Mouse (Mus musculus) CD8-positive naive resting alpha-beta T cell, adult 57 days (primary cell): ENCODE data around the gene Olfr183. TPM values are rescaled to one million over a fixed set of nuclear protein-coding genes. Genes with fewer than 3 reads are reported as not detected.

Experiments used
- total RNA-seq: library from RNA; stranded (reverse); gene quantifications from one replicate; pipeline ENCODE4 v1.2.4, GENCODE M21; 2023

The Olfr183 gene
- not detected for total RNA-seq

DNA sequence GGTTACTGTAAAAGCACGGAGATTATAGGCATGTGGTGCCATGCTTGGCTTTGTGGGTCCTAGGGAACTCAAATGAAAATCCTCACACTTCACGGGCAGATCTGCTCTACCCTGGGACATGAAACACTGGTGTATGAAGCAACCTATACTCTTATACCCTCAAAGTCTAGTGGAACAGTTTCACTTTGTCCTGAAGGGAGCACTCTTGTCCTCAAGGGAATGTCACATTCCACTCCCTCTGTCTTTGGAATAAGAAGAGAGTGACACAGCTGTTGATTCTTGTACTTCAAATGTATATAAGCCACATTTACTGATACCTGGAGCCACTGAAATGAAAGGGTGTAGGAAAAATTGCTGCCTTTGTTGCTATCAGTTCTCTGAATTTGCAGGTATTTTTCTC lies at the start of gene Olfr183:
Gene Olfr183 (plus strand): TSS at position 301 of the 400 bp plus-strand sequence.

DNA sequence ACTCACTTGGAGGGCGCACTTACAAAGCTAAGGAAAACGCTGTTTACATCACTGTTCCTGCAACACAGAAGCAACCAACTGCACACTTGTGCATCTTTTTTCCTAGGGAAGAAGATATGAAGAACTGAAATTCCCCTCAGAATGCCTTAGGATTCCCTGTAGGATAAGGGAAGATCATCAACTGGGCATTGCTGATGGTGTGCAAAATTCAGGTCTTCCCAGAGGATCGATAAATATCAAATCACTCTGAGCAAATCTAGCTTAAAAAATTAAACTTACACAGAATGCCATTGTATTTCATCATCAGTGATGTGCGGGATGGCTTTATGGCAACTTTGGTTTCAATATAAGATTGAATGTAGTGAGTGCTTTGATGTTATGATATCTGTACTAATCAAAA lies 35.0 kb downstream of the Olfr183 start, which contains the start of gene Olfr186:
Gene Olfr186 (minus strand): TSS at position 101 of the 400 bp plus-strand sequence.

DNA sequence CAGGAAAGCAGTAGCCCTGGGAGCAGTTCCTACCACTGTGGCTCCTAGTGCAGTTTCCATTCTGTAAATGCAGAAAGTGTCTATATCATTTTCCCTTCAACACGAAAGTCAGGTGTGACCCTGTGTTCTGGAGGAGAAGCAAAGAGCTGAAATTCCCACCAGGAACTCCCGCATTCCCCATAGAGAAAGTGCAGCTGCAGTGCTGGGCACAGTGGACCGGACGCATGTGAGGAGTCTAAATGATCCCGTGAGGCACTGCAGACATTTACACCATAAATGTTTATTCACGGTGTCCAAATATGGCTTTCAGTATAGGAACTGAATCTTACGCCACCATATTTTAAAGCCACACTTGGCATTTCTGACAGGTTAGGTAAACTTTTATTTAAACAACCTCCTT lies 44.6 kb downstream of the Olfr183 start, which contains the start of gene Olfr187:
Gene Olfr187 (minus strand): TSS at position 58 of the 400 bp plus-strand sequence.

Other genes with a start within 250 kb of the Olfr183 start
- gene Olfr172, start 232.2 kb upstream of the Olfr183 start, total RNA-seq = not detected
- not detected for gene Olfr173, start 195.1 kb upstream of the Olfr183 start, total RNA-seq
- not detected for gene Olfr175-ps1, start 168.6 kb upstream of the Olfr183 start, total RNA-seq
- not detected for gene Olfr177, start 120.6 kb upstream of the Olfr183 start, total RNA-seq
- not detected for gene Olfr178, start 103.3 kb upstream of the Olfr183 start, total RNA-seq
- not detected for gene Olfr181, start 66.6 kb upstream of the Olfr183 start, total RNA-seq
- not detected for gene Olfr180, start 66.0 kb upstream of the Olfr183 start, total RNA-seq
- not detected for gene Olfr186, start 34.9 kb downstream of the Olfr183 start, total RNA-seq
- gene Olfr187, start 44.4 kb downstream of the Olfr183 start, total RNA-seq = not detected
- not detected for gene Olfr190, start 82.6 kb downstream of the Olfr183 start, total RNA-seq
- not detected for gene Olfr191, start 94.5 kb downstream of the Olfr183 start, total RNA-seq
- not detected for gene Olfr193, start 116.5 kb downstream of the Olfr183 start, total RNA-seq
- gene Olfr194, start 125.7 kb downstream of the Olfr183 start, total RNA-seq = not detected
- not detected for gene Olfr195, start 151.7 kb downstream of the Olfr183 start, total RNA-seq
- gene Olfr196, start 175.1 kb downstream of the Olfr183 start, total RNA-seq = not detected
- not detected for gene Olfr198, start 208.2 kb downstream of the Olfr183 start, total RNA-seq
- gene Olfr199, start 224.4 kb downstream of the Olfr183 start, total RNA-seq = not detected